Mouse (Mus musculus): Measurements from ENCODE around the gene Zfp57.

Zfp57 gene

GRCm38 (mm10) chr17:37045611-37046311 lies 44.8 kb downstream of the Zfp57 start, which contains the start of gene Gabbr1:
TSS of gene Gabbr1 (plus strand) at chr17:37045966.
- peak; percentile 87 for DNase-seq (ENCODE audit: low read depth, low spot score)

DNA sequence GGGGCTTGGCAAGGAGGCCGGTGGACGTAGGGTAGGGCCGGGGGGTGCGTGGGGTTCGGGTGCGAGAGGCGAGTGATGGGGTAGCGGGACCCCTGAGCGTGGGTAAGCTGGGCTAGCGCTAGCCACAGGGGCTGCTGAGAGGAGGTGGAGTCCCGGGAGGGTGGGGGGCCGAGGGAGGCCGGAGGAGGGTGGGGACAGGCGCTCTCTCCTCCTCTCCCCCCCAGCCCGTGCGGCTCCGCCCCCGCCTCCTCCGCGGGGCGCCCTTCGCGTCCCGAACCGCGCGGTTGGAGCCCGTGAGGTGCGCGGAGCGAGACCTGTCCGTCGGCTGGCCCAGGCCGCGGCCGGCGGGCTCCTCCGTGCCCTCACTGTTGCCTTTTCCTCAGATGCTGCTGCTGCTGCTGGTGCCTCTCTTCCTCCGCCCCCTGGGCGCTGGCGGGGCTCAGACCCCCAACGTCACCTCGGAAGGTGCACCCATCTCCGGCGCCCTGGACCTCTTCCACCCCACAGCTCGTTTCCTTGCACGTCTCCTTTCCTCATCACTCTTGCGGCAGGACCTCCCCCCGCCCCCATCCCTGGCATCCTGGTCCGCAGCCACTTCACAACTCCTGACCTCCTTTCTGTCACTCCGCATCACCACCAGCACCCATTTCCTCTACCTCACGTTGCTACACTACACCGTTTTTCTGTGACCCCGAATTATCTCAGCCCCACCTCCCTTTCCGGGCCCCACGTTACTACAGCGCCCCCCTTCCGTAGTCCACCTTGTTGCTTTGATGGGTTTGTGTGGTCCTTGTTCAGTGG lies 45.5 kb downstream of the Zfp57 start:
- peak; percentile 60 for DNase-seq (ENCODE audit: low read depth, low spot score)

DNA sequence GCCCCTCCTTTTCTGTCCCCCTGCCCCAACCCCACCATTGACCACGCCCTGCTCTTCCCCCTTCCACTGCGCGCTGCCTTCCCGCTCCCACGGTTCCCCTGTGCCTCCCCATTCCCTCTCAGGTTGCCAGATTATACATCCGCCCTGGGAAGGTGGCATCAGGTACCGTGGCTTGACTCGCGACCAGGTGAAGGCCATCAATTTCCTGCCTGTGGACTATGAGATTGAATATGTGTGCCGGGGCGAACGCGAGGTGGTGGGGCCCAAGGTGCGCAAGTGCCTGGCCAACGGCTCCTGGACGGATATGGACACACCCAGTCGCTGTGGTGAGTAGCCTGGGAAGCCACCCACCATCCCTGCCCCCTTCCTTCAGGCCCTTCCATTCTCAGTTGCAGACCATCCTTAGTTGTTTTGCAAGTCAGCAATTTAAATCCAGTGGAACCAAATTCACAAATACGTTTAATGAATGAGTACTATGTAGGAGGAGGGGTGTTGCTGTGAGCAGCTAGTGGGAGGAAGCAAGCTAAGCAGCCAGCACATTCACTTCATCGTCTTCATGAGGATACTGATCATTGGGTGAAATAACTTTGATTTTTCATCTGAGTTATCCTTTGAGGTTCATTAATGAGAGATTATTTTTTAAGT lies 46.5 kb downstream of the Zfp57 start:
- no peak for DNase-seq (ENCODE audit: low read depth, low spot score)

GRCm38 (mm10) chr17:37047981-37048380 lies 47.0 kb downstream of the Zfp57 start:
- DNase-seq (ENCODE audit: low read depth, low spot score), result no peak

GRCm38 (mm10) chr17:37048383-37048782 lies 47.4 kb downstream of the Zfp57 start:
- DNase-seq (ENCODE audit: low read depth, low spot score), result no peak

DNA sequence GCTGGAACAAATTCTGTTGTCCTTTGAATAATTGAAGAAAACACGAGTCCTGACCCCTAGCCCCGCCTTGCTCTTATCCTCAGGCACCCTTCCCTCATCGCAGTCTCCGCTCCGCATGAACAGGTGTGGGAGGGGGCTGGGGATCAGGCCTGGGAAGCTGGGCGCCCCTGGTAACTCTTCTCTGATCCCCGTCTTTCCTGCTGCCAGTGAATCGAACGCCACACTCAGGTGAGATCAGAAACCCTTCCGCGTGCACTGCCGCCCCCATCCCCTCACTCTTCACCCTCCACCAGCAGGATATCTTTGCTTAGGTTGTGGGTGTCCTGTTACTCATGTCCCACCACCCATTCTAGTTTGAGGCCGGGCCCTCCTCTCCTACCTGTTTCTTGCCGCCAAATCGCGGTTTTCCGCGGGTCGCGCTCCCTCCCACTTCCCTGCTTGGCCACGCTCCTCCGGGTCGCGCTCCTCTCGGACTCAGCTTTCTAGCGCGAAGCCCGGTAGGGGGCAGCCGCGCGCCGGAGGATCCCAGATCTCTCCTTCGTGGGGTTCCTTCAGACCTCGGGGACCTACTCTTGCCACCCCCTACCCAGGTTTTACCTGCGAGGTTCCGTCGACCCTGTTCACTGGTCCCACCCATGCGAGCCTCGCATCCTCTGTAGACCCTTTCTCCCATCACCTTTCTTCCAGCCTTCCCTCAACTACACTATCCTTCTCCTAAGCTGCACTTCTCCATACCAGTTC lies 48.8 kb downstream of the Zfp57 start:
- peak; percentile 74 for DNase-seq (ENCODE audit: low read depth, low spot score)

GRCm38 (mm10) chr17:37050399-37050798 lies 49.4 kb downstream of the Zfp57 start:
- peak; percentile 88 for DNase-seq (ENCODE audit: low read depth, low spot score)

GRCm38 (mm10) chr17:37050876-37051275 lies 49.9 kb downstream of the Zfp57 start:
- peak; percentile 8 for DNase-seq (ENCODE audit: low read depth, low spot score)

- no peak for DNase-seq (ENCODE audit: low read depth, low spot score)
Measured at GRCm38 (mm10) chr17:37051745-37052144, 50.8 kb downstream of the Zfp57 start.

GRCm38 (mm10) chr17:37056957-37057356 lies 56.0 kb downstream of the Zfp57 start:
- no peak for DNase-seq (ENCODE audit: low read depth, low spot score)
